Mouse (Mus musculus): ENCODE measurements around the gene Hspbap1. TPM values are rescaled to one million over a fixed set of nuclear protein-coding genes. Genes with fewer than 3 reads are reported as not detected.

Gene Hspbap1
- total and polyA plus RNA-seq, 3 experiments: 7.2 to 9.6 TPM; not detected in 1

DNA sequence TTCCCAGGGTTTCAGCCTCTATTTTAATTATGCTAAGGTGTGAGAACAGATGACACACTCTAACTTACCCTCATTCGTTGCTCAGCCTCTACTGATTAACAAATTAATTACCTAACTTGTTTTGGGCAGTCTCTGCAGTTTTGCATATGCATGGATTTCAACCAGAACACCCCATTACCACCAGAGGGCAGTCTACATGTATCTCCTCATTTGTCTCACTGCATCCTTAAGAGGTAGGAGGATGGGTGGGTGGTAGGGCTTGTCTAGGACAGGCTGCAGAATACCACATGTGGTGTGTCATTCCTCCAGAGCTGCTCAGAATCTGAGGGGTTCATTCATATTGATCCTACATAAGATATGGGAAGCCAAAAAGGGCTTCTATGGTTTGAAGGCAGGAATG is 69.5 kb downstream of the Hspbap1 start:
- no peak overlapping the region for H3K9ac ChIP-seq (ENCODE audit: control insufficient read depth, low read depth, low read length, poor library complexity, severe bottlenecking)
- no peak overlapping the region for H3K27ac ChIP-seq (ENCODE audit: control insufficient read depth, low read depth, low read length)
- no peaks in the 10 kb centered on the region for H3K9me3 ChIP-seq (replicated peaks; ENCODE audit: insufficient read depth, low read length)
- H3K79me2 ChIP-seq (ENCODE audit: control insufficient read depth, insufficient read depth, low read length, poor library complexity): no peaks in the 10 kb centered on the region
- no peaks in the 10 kb centered on the region for H3K36me3 ChIP-seq (ENCODE audit: control insufficient read depth in 1 of 2, insufficient read depth in 2 of 2, low read length in 2 of 2)
- H3K4me1 ChIP-seq (ENCODE audit: control insufficient read depth in 1 of 2, insufficient read depth in 2 of 2, low read length in 2 of 2): no peaks in the 10 kb centered on the region
- H3K27me3 ChIP-seq (ENCODE audit: control insufficient read depth in 1 of 2, insufficient read depth in 2 of 2, low read length in 2 of 2): no peaks in the 10 kb centered on the region
- TF ChIP-seq NRF1 (IDR thresholded peaks at IDR 0.05; ENCODE audit: insufficient read depth, low read depth, low read length, poor library complexity, severe bottlenecking): no peak
- no peak for TF ChIP-seq ZMIZ1 (IDR thresholded peaks at IDR 0.05; ENCODE audit: low read depth, low read length)
- TF ChIP-seq MYB (IDR thresholded peaks at IDR 0.05; ENCODE audit: low read depth, low read length): no peak
- TF ChIP-seq ZC3H11A (IDR thresholded peaks at IDR 0.05; ENCODE audit: low read depth, low read length): peak; percentile 60
- peak; percentile 47 to 85 (median 81) for TF ChIP-seq CTCF (IDR thresholded peaks at IDR 0.05 in 2 of 3, conservative IDR thresholded peaks at IDR 0.05 in 1 of 3; ENCODE audit: control insufficient read depth in 1 of 3, insufficient read depth in 1 of 3, low read depth in 2 of 3, low read length in 3 of 3, poor library complexity in 1 of 3, severe bottlenecking in 1 of 3)
- peak; percentile 66 for TF ChIP-seq RAD21 (IDR thresholded peaks at IDR 0.05; ENCODE audit: low read depth, low read length)
- no peak for TF ChIP-seq POLR2A (IDR thresholded peaks at IDR 0.05; ENCODE audit: control insufficient read depth in 1 of 2, insufficient read depth in 1 of 2, low read depth in 1 of 2, low read length in 2 of 2, poor library complexity in 1 of 2)
- TF ChIP-seq HCFC1 (IDR thresholded peaks at IDR 0.05; ENCODE audit: low read depth, low read length): no peak
- peak; percentile 94 for TF ChIP-seq SMC3 (IDR thresholded peaks at IDR 0.05; ENCODE audit: low read depth, low read length)
- no peak overlapping the region for H3K4me3 ChIP-seq (ENCODE audit: control insufficient read depth in 1 of 2, insufficient read depth in 1 of 2, low read depth in 2 of 2, low read length in 2 of 2)
- DNase-seq (ENCODE audit: low read depth, low spot score): peak; percentile 76

GRCm38 (mm10) chr16:35847138-35847537 is 77.0 kb downstream of the Hspbap1 start:
- Histone ChIP-seq H3K4me3 (ENCODE audit: control insufficient read depth in 1 of 2, insufficient read depth in 1 of 2, low read depth in 2 of 2, low read length in 2 of 2) (no peak overlapping the region), H3K4me1 (ENCODE audit: control insufficient read depth in 1 of 2, insufficient read depth in 2 of 2, low read length in 2 of 2) (peaks cover 0 to 4% of the 10 kb centered on the region in 2 experiments; a peak in 1 of 4 replicates), H3K27me3 (ENCODE audit: control insufficient read depth in 1 of 2, insufficient read depth in 2 of 2, low read length in 2 of 2) (no peaks in the 10 kb centered on the region), H3K36me3 (ENCODE audit: control insufficient read depth in 1 of 2, insufficient read depth in 2 of 2, low read length in 2 of 2) (peaks cover 0 to 3% of the 10 kb centered on the region in 2 experiments; a peak in 2 of 4 replicates), H3K9ac (ENCODE audit: control insufficient read depth, low read depth, low read length, poor library complexity, severe bottlenecking) (no peak overlapping the region), H3K9me3 (replicated peaks; ENCODE audit: insufficient read depth, low read length) (no peaks in the 10 kb centered on the region), H3K79me2 (ENCODE audit: control insufficient read depth, insufficient read depth, low read length, poor library complexity) (no peaks in the 10 kb centered on the region), H3K27ac (ENCODE audit: control insufficient read depth, low read depth, low read length) (no peak overlapping the region)
- TF ChIP-seq POLR2AphosphoS2 (IDR thresholded peaks at IDR 0.05; ENCODE audit: low read length): no peak
- no peak for TF ChIP-seq SMC3 (IDR thresholded peaks at IDR 0.05; ENCODE audit: low read depth, low read length)
- no peak for TF ChIP-seq GATA1 (IDR thresholded peaks at IDR 0.05; ENCODE audit: low read depth, low read length)
- TF ChIP-seq MAFK (IDR thresholded peaks at IDR 0.05; ENCODE audit: borderline replicate concordance, low read depth, low read length): no peak
- no peak for TF ChIP-seq TCF12 (IDR thresholded peaks at IDR 0.05; ENCODE audit: low read depth, low read length)
- no peak for TF ChIP-seq USF2 (IDR thresholded peaks at IDR 0.05; ENCODE audit: borderline replicate concordance in 1 of 2, insufficient read depth in 1 of 2, low read depth in 1 of 2, low read length in 2 of 2)
- no peak for TF ChIP-seq MYC (IDR thresholded peaks at IDR 0.05; ENCODE audit: low read depth, low read length)
- no peak for TF ChIP-seq POLR2AphosphoS5 (IDR thresholded peaks at IDR 0.05; ENCODE audit: borderline replicate concordance, low read depth, low read length)
- no peak for TF ChIP-seq NELFE (IDR thresholded peaks at IDR 0.05; ENCODE audit: low read depth, low read length)
- no peak for TF ChIP-seq CTCF (IDR thresholded peaks at IDR 0.05 in 2 of 3, conservative IDR thresholded peaks at IDR 0.05 in 1 of 3; ENCODE audit: control insufficient read depth in 1 of 3, insufficient read depth in 1 of 3, low read depth in 2 of 3, low read length in 3 of 3, poor library complexity in 1 of 3, severe bottlenecking in 1 of 3)
- TF ChIP-seq GABPA (IDR thresholded peaks at IDR 0.05; ENCODE audit: low read depth, low read length): no peak
- TF ChIP-seq MYB (IDR thresholded peaks at IDR 0.05; ENCODE audit: low read depth, low read length): no peak
- TF ChIP-seq MAX (IDR thresholded peaks at IDR 0.05; ENCODE audit: low read length): no peak
- DNase-seq (ENCODE audit: low read depth, low spot score): peak; percentile 28

All from MEL (cell line).